Mouse (Mus musculus) CH12.LX (cell line): ENCODE measurements around the gene Adtrp. TPM values are rescaled to one million over a fixed set of nuclear protein-coding genes. Genes with fewer than 3 reads are reported as not detected.

Experiments used
- DNase-seq: peaks from one replicate; pipeline ENCODE4 v3.0.0-alpha.2; 2013; ENCODE audit errors: extremely low read depth
- H3K27ac ChIP-seq: 2 replicates; pipeline ENCODE4 v1.5.1; 2012; ENCODE audit warnings: low read depth, mild to moderate bottlenecking, control low read depth, moderate library complexity; ENCODE audit not compliant: insufficient read depth
- H3K27me3 ChIP-seq: replicated peaks from 2 replicates; pipeline ENCODE3; 2012; ENCODE audit warnings: inconsistent platforms
- H3K36me3 ChIP-seq, 2 experiments: replicated peaks in 1 of 2; 2 replicates each; pipeline versions ENCODE3 to v1.6.1; 2012; ENCODE audit warnings: inconsistent platforms in 1 of 2, low read length in 1 of 2, mild to moderate bottlenecking in 1 of 2, mixed read lengths in 1 of 2, moderate library complexity in 1 of 2; ENCODE audit not compliant: control insufficient read depth in 1 of 2, insufficient read depth in 1 of 2
- H3K4me1 ChIP-seq, 2 experiments: 2 replicates each; pipeline ENCODE4 v1.6.1; 2012; ENCODE audit warnings: inconsistent platforms in 1 of 2, moderate library complexity in 1 of 2; ENCODE audit not compliant: insufficient read depth in 2 of 2, control insufficient read depth in 1 of 2
- H3K4me2 ChIP-seq: 2 replicates; pipeline ENCODE4 v1.6.1; 2012; ENCODE audit warnings: low read depth, mild to moderate bottlenecking, control low read depth; ENCODE audit not compliant: poor library complexity, insufficient read depth, severe bottlenecking
- H3K4me3 ChIP-seq, 3 experiments: fragments of 150-350 bp in 1 of 3; sonication (generic) in 1 of 3; replicated peaks in 1 of 3; 2 replicates each; pipeline versions ENCODE3 to v1.5.1; 2011 to 2012; ENCODE audit warnings: low read depth in 2 of 3, low read length in 2 of 3, mild to moderate bottlenecking in 2 of 3, moderate library complexity in 2 of 3, control low read depth in 1 of 3, improper control_type of control experiment in 1 of 3, inconsistent platforms in 1 of 3, mixed read lengths in 1 of 3; ENCODE audit not compliant: poor library complexity in 1 of 3
- H3K79me2 ChIP-seq: replicated peaks from 2 replicates; pipeline ENCODE4 v1.6.1; 2012; ENCODE audit warnings: mild to moderate bottlenecking, moderate library complexity; ENCODE audit not compliant: control insufficient read depth, poor library complexity, insufficient read depth, severe bottlenecking; ENCODE audit errors: extremely low read depth
- H3K9ac ChIP-seq: 2 replicates; pipeline ENCODE4 v1.6.1; 2012; ENCODE audit warnings: low read depth, mild to moderate bottlenecking, control low read depth, moderate library complexity; ENCODE audit not compliant: insufficient read depth
- H3K9me3 ChIP-seq: replicated peaks from 2 replicates; pipeline ENCODE3; 2012; ENCODE audit warnings: low read length, inconsistent platforms, mixed read lengths
- BHLHE40 ChIP-seq: IDR thresholded peaks from 2 replicates; pipeline ENCODE4 v1.6.1; 2011; ENCODE audit warnings: mild to moderate bottlenecking, low read depth, low read length, improper control_type of control experiment
- CHD1 ChIP-seq: IDR thresholded peaks from 2 replicates; pipeline ENCODE4 v1.6.1; 2012; ENCODE audit warnings: low read depth, low read length, improper control_type of control experiment, inconsistent platforms
- CHD2 ChIP-seq: IDR thresholded peaks from 2 replicates; pipeline ENCODE4 v1.6.1; 2011; ENCODE audit warnings: low read length, improper control_type of control experiment
- CTCF ChIP-seq, 2 experiments: IDR thresholded peaks in 1 of 2; conservative IDR thresholded peaks in 1 of 2; 2 replicates each; pipeline ENCODE4 v1.5.1; 2011 to 2012; ENCODE audit warnings: low read depth in 2 of 2, low read length in 2 of 2, improper control_type of control experiment in 1 of 2, inconsistent platforms in 1 of 2, mild to moderate bottlenecking in 1 of 2, moderate library complexity in 1 of 2
- E2F4 ChIP-seq: IDR thresholded peaks from 2 replicates; pipeline ENCODE4 v1.6.1; 2011; ENCODE audit warnings: low read depth, low read length, improper control_type of control experiment; ENCODE audit not compliant: insufficient replicate concordance
- ELF1 ChIP-seq: IDR thresholded peaks from 2 replicates; pipeline ENCODE4 v1.6.1; 2014; ENCODE audit warnings: low read depth, mild to moderate bottlenecking, inconsistent platforms, low read length, improper control_type of control experiment
- EP300 ChIP-seq: IDR thresholded peaks from 2 replicates; pipeline ENCODE4 v1.6.1; 2011; ENCODE audit warnings: low read length, improper control_type of control experiment
- ETS1 ChIP-seq: conservative IDR thresholded peaks from 2 replicates; pipeline ENCODE4 v1.6.1; 2012; ENCODE audit warnings: low read depth, mild to moderate bottlenecking, inconsistent platforms, low read length, improper control_type of control experiment, moderate library complexity
- GABPA ChIP-seq: IDR thresholded peaks from 2 replicates; pipeline ENCODE4 v1.6.1; 2012; ENCODE audit warnings: low read depth, low read length, improper control_type of control experiment, inconsistent platforms; ENCODE audit not compliant: insufficient replicate concordance
- HCFC1 ChIP-seq: IDR thresholded peaks from 2 replicates; pipeline ENCODE4 v1.6.1; 2012; ENCODE audit warnings: low read depth, mild to moderate bottlenecking, inconsistent platforms, low read length, improper control_type of control experiment
- IRF4 ChIP-seq: IDR thresholded peaks from 2 replicates; pipeline ENCODE4 v1.6.1; 2014; ENCODE audit warnings: low read depth, mild to moderate bottlenecking, inconsistent platforms, low read length, improper control_type of control experiment
- JUN ChIP-seq: IDR thresholded peaks from 2 replicates; pipeline ENCODE4 v1.6.1; 2011; ENCODE audit warnings: low read depth, mild to moderate bottlenecking, low read length, improper control_type of control experiment, moderate library complexity; ENCODE audit not compliant: insufficient read depth
- JUND ChIP-seq: conservative IDR thresholded peaks from 2 replicates; pipeline ENCODE4 v1.6.1; 2011; ENCODE audit warnings: low read depth, low read length, improper control_type of control experiment
- KAT2A ChIP-seq: IDR thresholded peaks from 2 replicates; pipeline ENCODE4 v1.6.1; 2012; ENCODE audit warnings: low read length, improper control_type of control experiment, inconsistent platforms; ENCODE audit not compliant: insufficient replicate concordance
- MAFK ChIP-seq: IDR thresholded peaks from 2 replicates; pipeline ENCODE4 v1.6.1; 2011; ENCODE audit warnings: low read length, improper control_type of control experiment; ENCODE audit not compliant: insufficient replicate concordance
- MAX ChIP-seq: IDR thresholded peaks from 2 replicates; pipeline ENCODE4 v1.6.1; 2011; ENCODE audit warnings: low read length, improper control_type of control experiment
- MAZ ChIP-seq: IDR thresholded peaks from 2 replicates; pipeline ENCODE4 v1.6.1; 2012; ENCODE audit warnings: low read depth, mild to moderate bottlenecking, inconsistent platforms, low read length, improper control_type of control experiment, moderate library complexity
- MEF2A ChIP-seq: IDR thresholded peaks from 2 replicates; pipeline ENCODE4 v1.6.1; 2014; ENCODE audit warnings: low read depth, mild to moderate bottlenecking, inconsistent platforms, low read length, improper control_type of control experiment, borderline replicate concordance
- MXI1 ChIP-seq: IDR thresholded peaks from 2 replicates; pipeline ENCODE4 v1.6.1; 2011; ENCODE audit warnings: mild to moderate bottlenecking, low read depth, low read length, improper control_type of control experiment
- MYC ChIP-seq: IDR thresholded peaks from 2 replicates; pipeline ENCODE4 v1.6.1; 2011; ENCODE audit warnings: low read depth, mild to moderate bottlenecking, improper control_type of control experiment, low read length
- NELFE ChIP-seq: IDR thresholded peaks from 2 replicates; pipeline ENCODE4 v1.6.1; 2011; ENCODE audit warnings: low read depth, low read length, improper control_type of control experiment
- NRF1 ChIP-seq: IDR thresholded peaks from 2 replicates; pipeline ENCODE4 v1.6.1; 2014; ENCODE audit warnings: low read depth, mild to moderate bottlenecking, inconsistent platforms, low read length, improper control_type of control experiment, moderate library complexity
- PAX5 ChIP-seq: IDR thresholded peaks from 2 replicates; pipeline ENCODE4 v1.6.1; 2012; ENCODE audit warnings: low read length, inconsistent platforms, mixed read lengths
- POLR2A ChIP-seq: IDR thresholded peaks from 2 replicates; pipeline ENCODE4 v1.6.1; 2011; ENCODE audit warnings: low read depth, mild to moderate bottlenecking, improper control_type of control experiment, low read length
- POLR2AphosphoS2 ChIP-seq: IDR thresholded peaks from 2 replicates; pipeline ENCODE4 v1.6.1; 2011; ENCODE audit warnings: low read depth, low read length, improper control_type of control experiment
- RAD21 ChIP-seq: IDR thresholded peaks from 2 replicates; pipeline ENCODE4 v1.6.1; 2011; ENCODE audit warnings: low read depth, mild to moderate bottlenecking, low read length, improper control_type of control experiment, moderate library complexity
- RCOR1 ChIP-seq: conservative IDR thresholded peaks from 2 replicates; pipeline ENCODE4 v1.6.1; 2012; ENCODE audit warnings: low read depth, mild to moderate bottlenecking, inconsistent platforms, low read length, improper control_type of control experiment
- SIN3A ChIP-seq: IDR thresholded peaks from 2 replicates; pipeline ENCODE4 v1.6.1; 2012; ENCODE audit warnings: low read length, improper control_type of control experiment, inconsistent platforms
- SMC3 ChIP-seq: IDR thresholded peaks from 2 replicates; pipeline ENCODE4 v1.6.1; 2011; ENCODE audit warnings: low read depth, low read length, improper control_type of control experiment
- TBP ChIP-seq: conservative IDR thresholded peaks from 2 replicates; pipeline ENCODE4 v1.6.1; 2011; ENCODE audit warnings: low read depth, low read length, improper control_type of control experiment
- TCF12 ChIP-seq: IDR thresholded peaks from 2 replicates; pipeline ENCODE4 v1.6.1; 2014; ENCODE audit warnings: low read depth, mild to moderate bottlenecking, inconsistent platforms, low read length, improper control_type of control experiment
- UBTF ChIP-seq: IDR thresholded peaks from 2 replicates; pipeline ENCODE4 v1.6.1; 2012; ENCODE audit warnings: low read depth, mild to moderate bottlenecking, inconsistent platforms, low read length, improper control_type of control experiment, moderate library complexity
- USF1 ChIP-seq: IDR thresholded peaks from 2 replicates; pipeline ENCODE4 v1.6.1; 2014; ENCODE audit warnings: low read depth, mild to moderate bottlenecking, inconsistent platforms, low read length, improper control_type of control experiment
- USF2 ChIP-seq: conservative IDR thresholded peaks from 2 replicates; pipeline ENCODE4 v1.6.1; 2011; ENCODE audit warnings: low read depth, low read length, improper control_type of control experiment
- ZC3H11A ChIP-seq: IDR thresholded peaks from 2 replicates; pipeline ENCODE4 v1.6.1; 2012; ENCODE audit warnings: low read depth, mild to moderate bottlenecking, inconsistent platforms, low read length, improper control_type of control experiment
- ZKSCAN1 ChIP-seq: IDR thresholded peaks from 2 replicates; pipeline ENCODE4 v1.6.1; 2012; ENCODE audit warnings: low read depth, inconsistent platforms, low read length, improper control_type of control experiment, borderline replicate concordance
- ZMIZ1 ChIP-seq: IDR thresholded peaks from 2 replicates; pipeline ENCODE4 v1.6.1; 2012; ENCODE audit warnings: low read depth, mild to moderate bottlenecking, inconsistent platforms, low read length, improper control_type of control experiment
- ZNF384 ChIP-seq: IDR thresholded peaks from 2 replicates; pipeline ENCODE4 v1.6.1; 2012; ENCODE audit warnings: low read depth, low read length, improper control_type of control experiment, inconsistent platforms
- dilution Hi-C: fragments of 300-500 bp; cut with MboI; formaldehyde crosslinking; loops from 2 replicates; pipeline ENCODE4 v1.14.3; 2020; ENCODE audit warnings: low sequenced_read_pairs; ENCODE audit not compliant: extremely low pct_unique_long_range_greater_than_20kb, extremely low pct_ligation_motif_present
- in situ Hi-C: fragments of 300-500 bp; cut with MboI; formaldehyde crosslinking; loops from 3 replicates; pipeline ENCODE4 v1.14.3; 2019; ENCODE audit warnings: low sequenced_read_pairs, low pct_ligation_motif_present, low pct_unique_long_range_greater_than_20kb, mixed read lengths
- polyA plus RNA-seq: library from polyadenylated mRNA; unstranded; fragments of >175 nt; gene quantifications from 2 replicates; pipeline ENCODE4 v1.2.1, GENCODE M21; 2012; ENCODE audit warnings: low read depth; ENCODE audit not compliant: insufficient read length
- total RNA-seq, 2 experiments: library from RNA; depleted of rRNA; stranded (reverse); fragments of 300-350 nt in 1 of 2; fragments of >200 nt in 1 of 2; gene quantifications; 2 replicates each; pipeline ENCODE4 v1.2.3; 2012 to 2014

Gene Adtrp
- total and polyA plus RNA-seq, 3 experiments, result 4.2 to 37.1 (median 7.2) TPM

DNA sequence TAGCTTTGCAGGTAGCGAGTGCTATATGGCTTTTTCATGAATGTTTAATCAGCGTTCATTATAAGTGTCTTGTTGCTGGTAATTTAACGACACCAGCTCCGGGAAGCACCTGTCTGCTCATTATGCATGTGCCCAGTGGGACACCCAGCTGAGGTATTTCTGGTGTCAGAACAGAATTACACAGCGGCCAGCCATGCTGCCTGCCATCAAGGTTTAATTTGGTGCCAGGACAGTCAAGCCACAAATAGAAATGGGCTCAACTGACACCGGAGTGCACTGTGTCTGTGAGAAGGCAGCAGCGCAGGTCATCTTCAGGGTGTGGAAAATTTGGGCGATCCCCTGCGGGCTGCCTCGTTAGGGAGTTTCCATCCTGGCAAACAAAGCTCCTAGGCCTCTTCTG lies 87.0 kb downstream of the Adtrp start:
- dilution Hi-C loops (no loop called here), in situ Hi-C loops (loop anchor here (10.0 kb wide), 1 partner anchor 124 kb away; no protein-coding TSS in a partner anchor)
- Histone ChIP-seq H3K27me3 (no peaks in the 10 kb centered on the region), H3K4me2 (peak overlapping the region; percentile 7), H3K36me3 (no peaks in the 10 kb centered on the region), H3K9ac (no peak overlapping the region), H3K9me3 (no peaks in the 10 kb centered on the region)
- DNase-seq, result peak; percentile 65
- TF ChIP-seq MAX (no peak), GABPA (no peak), CTCF (conservative IDR thresholded peaks at IDR 0.05 in 1 of 2, IDR thresholded peaks at IDR 0.05 in 1 of 2; ENCODE audit: low read depth in 2 of 2, low read length in 2 of 2) (no peak), USF2 (no peak), UBTF (peak; percentile 60; the same call in 1 of the 2 replicates), CHD2 (no peak; the same call in 1 of the 2 replicates), MAZ (no peak), ZC3H11A (no peak), SMC3 (peak; percentile 23; the same call in 1 of the 2 replicates), SIN3A (0 out of 2 replicates have a peak, but pooled peaks have one; percentile 50), KAT2A (no peak), USF1 (no peak), CHD1 (no peak), HCFC1 (no peak), TCF12 (peak; percentile 73), MAFK (0 out of 2 replicates have a peak, but pooled peaks have one; percentile 25), RAD21 (no peak), ZKSCAN1 (no peak), NELFE (no peak), ZMIZ1 (no peak), MYC (peak; percentile 57; the same call in 1 of the 2 replicates), JUN (no peak), MEF2A (peak; percentile 92), MXI1 (no peak), NRF1 (peak; percentile 22; the same call in 1 of the 2 replicates), ELF1 (no peak), POLR2A (no peak), JUND (no peak), BHLHE40 (peak; percentile 49; the same call in 1 of the 2 replicates), ZNF384 (no peak), RCOR1 (no peak), EP300 (peak; percentile 85), TBP (no peak), ETS1 (peak; percentile 74), PAX5 (no peak), E2F4 (no peak), IRF4 (peak; percentile 68; the same call in 1 of the 2 replicates), POLR2AphosphoS2 (no peak)
- TF ChIP-seq, all 38 proteins: peak for 12
- Histone ChIP-seq H3K79me2 (no peaks in the 10 kb centered on the region), H3K27ac (no peak overlapping the region; the same call in 1 of the 2 replicates), H3K4me3 (no peak overlapping the region), H3K4me1 (peaks cover 18 to 47% of the 10 kb centered on the region in 2 experiments)
